15 mouse cellular contexts compared by ENCODE assay signal in genomic region chr3:27985344-27985743, GRCm38 (mm10). TPM values are rescaled to one million over a fixed set of nuclear protein-coding genes. Genes with fewer than 3 reads are reported as not detected.
A peak's percentile ranks its signal among the peaks of the same experiment; 100 is the strongest.
DNase-seq lines count a peak whose midpoint lies in the region; ATAC-seq and TF ChIP-seq lines count a peak whose summit lies in the region.
"Had no signal": no experiment of that assay in that cellular context is flagged by ENCODE, and none has a peak within 500 bp of the region (broad histone marks: within the 10 kb centered on the region; RNA-seq: fewer than 3 reads in every experiment).

No protein-coding gene starts in this region.

- H3K4me3 ChIP-seq in heart, embryonic 12.5 days: no peak overlapping the region
- peak overlapping the region; percentile 54 for H3K4me3 ChIP-seq in layer of hippocampus, adult 2 months
- H3K4me3 ChIP-seq in neural tube, embryonic 12.5 days: no peak overlapping the region

- no peaks in the 10 kb centered on the region for H3K27me3 ChIP-seq in heart, embryonic 12.5 days (replicated peaks)
- H3K27me3 ChIP-seq in neural tube, embryonic 12.5 days (replicated peaks): no peaks in the 10 kb centered on the region
- H3K27me3 ChIP-seq: lung, embryonic 15.5 days; midbrain, embryonic 15.5 days had no signal

- ATAC-seq in heart, embryonic 12.5 days (ENCODE audit: insufficient number of reproducible peaks, low FRiP score): no peak
- no peak for ATAC-seq in neural tube, embryonic 12.5 days (ENCODE audit: low FRiP score, low read depth)
- ATAC-seq: forebrain, postnatal 0 days; midbrain, embryonic 15.5 days had no signal

- peaks cover 30% of the 10 kb centered on the region for H3K4me1 ChIP-seq in heart, embryonic 12.5 days (replicated peaks)
- peaks cover 11% of the 10 kb centered on the region; the same call in 1 of the 2 replicates for H3K4me1 ChIP-seq in neural tube, embryonic 12.5 days

- H3K4me2 ChIP-seq in heart, embryonic 12.5 days: 0 out of 2 replicates have a peak overlapping the region, but pooled peaks have one; percentile 7
- H3K4me2 ChIP-seq in neural tube, embryonic 12.5 days (replicated peaks): peak overlapping the region; percentile 47

- intact Hi-C loops in heart, postnatal 36 days (cut with DNase I): loop anchor here (10.0 kb wide), 1 partner anchor 759 kb away; no protein-coding TSS in a partner anchor

- no peak overlapping the region for H3K9ac ChIP-seq in heart, embryonic 12.5 days
- H3K9ac ChIP-seq in neural tube, embryonic 12.5 days: no peak overlapping the region
- H3K9ac ChIP-seq: forebrain, postnatal 0 days; lung, embryonic 15.5 days; midbrain, embryonic 15.5 days had no signal

- DNase-seq in heart, postnatal 36 days: no peak
- DNase-seq in layer of hippocampus, adult 2 months (ENCODE audit: low spot score in 2 of 2): no peak
- no peak for DNase-seq in layer of hippocampus, adult 18-20 months (ENCODE audit: low spot score in 2 of 2)
- no peak for DNase-seq in neural tube, embryonic 10.5 days (ENCODE audit: extremely low spot score, low spot score)
- DNase-seq in right cerebral cortex, postnatal 25 days: no peak
- DNase-seq in Muller cell, postnatal 12 days (ENCODE audit: inconsistent ontology term): no peak
- DNase-seq: adrenal gland, postnatal 25 days; cerebellum, postnatal 25 days; forebrain, postnatal 0 days; thymus, postnatal 36 days had no signal

- H3K9me3 ChIP-seq in heart, embryonic 12.5 days (replicated peaks): no peaks in the 10 kb centered on the region
- no peaks in the 10 kb centered on the region for H3K9me3 ChIP-seq in neural tube, embryonic 12.5 days
- H3K9me3 ChIP-seq: G1E; lung, embryonic 15.5 days; midbrain, embryonic 15.5 days had no signal

- H3K36me3 ChIP-seq in heart, embryonic 12.5 days: no peaks in the 10 kb centered on the region
- H3K36me3 ChIP-seq in neural tube, embryonic 12.5 days: no peaks in the 10 kb centered on the region
- H3K36me3 ChIP-seq: G1E; lung, embryonic 15.5 days; midbrain, embryonic 15.5 days had no signal

- TF ChIP-seq CTCF in layer of hippocampus, adult 2 months (conservative IDR thresholded peaks at IDR 0.05): no peak

- 90% methylated on average over 5 of the region's 5 CpGs for WGBS in heart, embryonic 12.5 days
- 95% methylated on average over 5 of the region's 5 CpGs for WGBS in neural tube, embryonic 12.5 days

- no peak overlapping the region for H3K27ac ChIP-seq in heart, embryonic 12.5 days (ENCODE audit: poor library complexity, severe bottlenecking)
- no peak overlapping the region; the same call in 1 of the 2 replicates for H3K27ac ChIP-seq in layer of hippocampus, adult 2 months
- H3K27ac ChIP-seq in neural tube, embryonic 12.5 days: no peak overlapping the region
- H3K27ac ChIP-seq: lung, embryonic 15.5 days had no signal

RNA-seq across cellular contexts. Expression of gene Pld1, which starts 46.8 kb away (rescaled TPM):
- polyA plus RNA-seq in heart, embryonic 12.5 days (2016; fragmentation: Nextera tagmentation; extraction: Ambion mirVana): 7.6 and 8.1 TPM in 2 replicates
- 10 to 100 TPM; 12.1 to 16.4 TPM for total RNA-seq in heart, postnatal 36 days (2021)
- 1 to 10 TPM; 6.9 to 9.0 TPM for total RNA-seq in layer of hippocampus, adult 2 months (2021)
- 1 to 10 TPM; 6.8 to 7.2 TPM for total RNA-seq in layer of hippocampus, adult 18-20 months (2021)
- polyA plus RNA-seq in neural tube, embryonic 12.5 days (2016; fragmentation: Nextera tagmentation; extraction: Ambion mirVana): 4.2 TPM in 2 replicates
- polyA plus RNA-seq: G1E had no signal
